Mouse (Mus musculus): ENCODE data around the gene Pnrc1.
A peak's percentile ranks its signal among the peaks of the same experiment; 100 is the strongest.

The Pnrc1 gene

GRCm38 (mm10) chr4:33270386-33271314, 19.3 kb downstream of the Pnrc1 start:
- no peak for DNase-seq (ENCODE audit: low read depth, low spot score)

DNA sequence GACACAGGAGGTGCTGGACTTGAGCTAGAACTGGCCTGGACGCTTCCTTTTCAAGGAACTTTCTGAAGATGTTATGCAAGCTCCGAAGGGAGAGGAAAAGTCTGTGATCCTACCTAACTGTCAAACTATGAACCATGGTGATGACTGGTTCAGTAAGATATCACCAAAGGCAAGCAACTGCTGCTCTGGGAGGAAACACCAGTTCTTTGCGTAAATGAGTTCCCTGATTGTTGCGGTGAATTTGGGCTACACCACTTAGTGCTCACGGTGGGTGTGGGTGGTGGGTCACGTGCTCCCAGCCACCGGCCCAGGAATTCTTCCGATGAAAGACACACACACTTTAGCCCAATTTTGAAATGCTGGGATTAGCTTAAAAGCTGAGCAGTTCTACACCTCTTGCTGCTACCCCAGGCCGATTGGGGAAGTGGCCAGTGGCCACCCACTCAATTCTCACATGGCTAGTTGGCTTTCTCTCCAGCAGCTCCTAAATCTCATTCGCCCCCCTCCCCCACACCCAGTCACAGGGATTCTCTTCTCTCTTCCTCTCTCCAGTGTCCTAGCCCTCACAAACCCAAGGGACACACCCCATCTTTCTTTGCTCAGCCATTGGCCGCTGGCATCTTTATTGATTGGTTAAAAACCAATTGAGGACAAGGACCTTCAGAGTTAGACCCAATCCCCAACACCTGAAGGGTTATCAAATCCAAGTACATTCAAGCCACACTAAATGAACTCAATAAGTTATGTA, 24.8 kb downstream of the Pnrc1 start:
- DNase-seq (ENCODE audit: low read depth, low spot score) = no peak

DNA sequence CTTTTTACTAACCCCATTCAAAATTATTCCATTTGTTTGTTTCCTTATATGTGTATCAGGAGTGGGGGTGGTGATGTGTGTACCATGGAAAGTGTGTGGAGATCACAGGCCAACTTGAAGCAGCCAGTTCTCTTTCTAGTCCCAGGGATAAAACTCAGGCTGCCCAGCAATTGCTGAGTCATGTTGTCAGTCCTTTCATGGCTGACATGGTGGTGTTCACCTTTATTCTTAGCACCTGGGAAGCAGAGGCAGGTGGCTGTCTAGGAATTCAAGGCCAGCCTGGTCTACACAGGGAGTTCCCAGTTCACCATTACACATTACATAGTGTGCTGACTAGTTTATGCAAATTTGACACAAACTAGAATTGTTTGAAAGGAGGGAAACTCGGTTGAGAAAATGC, 27.1 kb downstream of the Pnrc1 start:
- no peak for DNase-seq (ENCODE audit: low read depth, low spot score)

DNA sequence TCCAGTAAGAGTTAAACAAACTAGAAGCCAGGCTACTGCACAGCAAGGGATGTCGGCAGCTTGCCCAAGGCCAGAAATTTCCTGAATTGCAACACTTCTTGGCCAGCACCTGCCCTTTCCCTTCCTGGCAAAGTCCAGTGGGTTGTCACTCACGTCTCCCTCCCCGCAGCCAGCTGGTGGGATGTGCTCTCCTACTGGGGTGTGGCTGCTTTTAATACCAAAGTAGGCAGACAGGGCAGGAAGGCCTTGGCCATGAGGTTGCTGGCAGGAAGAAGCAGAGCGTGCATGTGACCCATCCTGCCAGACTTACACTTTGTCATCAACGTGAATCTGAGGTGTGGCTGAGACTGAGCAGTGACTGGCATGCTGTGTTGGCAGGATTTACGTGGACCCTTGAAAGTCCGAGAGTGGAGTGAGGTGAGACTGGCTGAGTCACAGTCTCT, 28.6 kb downstream of the Pnrc1 start:
- DNase-seq (ENCODE audit: low read depth, low spot score) = no peak

DNA sequence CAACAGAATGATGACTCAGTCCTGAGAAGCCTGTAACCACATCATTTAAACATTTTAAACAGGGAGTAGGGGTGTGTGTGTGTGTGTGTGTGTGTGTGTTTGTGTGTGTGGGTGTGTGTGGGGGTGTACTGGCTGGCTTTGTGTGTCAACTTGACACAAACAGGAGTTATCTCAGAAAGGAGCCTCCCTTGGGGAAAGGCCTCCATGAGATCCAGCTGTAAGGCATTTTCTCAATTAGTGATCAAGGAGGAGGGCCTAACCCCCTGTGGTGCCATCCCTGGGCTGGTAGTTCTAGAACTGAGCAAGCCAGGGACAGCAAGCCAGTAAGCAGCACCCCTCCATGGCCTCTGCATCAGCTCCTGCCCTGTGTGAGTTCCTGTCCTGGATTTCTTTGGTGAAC, 29.7 kb downstream of the Pnrc1 start:
- no peak for DNase-seq (ENCODE audit: low read depth, low spot score)

DNA sequence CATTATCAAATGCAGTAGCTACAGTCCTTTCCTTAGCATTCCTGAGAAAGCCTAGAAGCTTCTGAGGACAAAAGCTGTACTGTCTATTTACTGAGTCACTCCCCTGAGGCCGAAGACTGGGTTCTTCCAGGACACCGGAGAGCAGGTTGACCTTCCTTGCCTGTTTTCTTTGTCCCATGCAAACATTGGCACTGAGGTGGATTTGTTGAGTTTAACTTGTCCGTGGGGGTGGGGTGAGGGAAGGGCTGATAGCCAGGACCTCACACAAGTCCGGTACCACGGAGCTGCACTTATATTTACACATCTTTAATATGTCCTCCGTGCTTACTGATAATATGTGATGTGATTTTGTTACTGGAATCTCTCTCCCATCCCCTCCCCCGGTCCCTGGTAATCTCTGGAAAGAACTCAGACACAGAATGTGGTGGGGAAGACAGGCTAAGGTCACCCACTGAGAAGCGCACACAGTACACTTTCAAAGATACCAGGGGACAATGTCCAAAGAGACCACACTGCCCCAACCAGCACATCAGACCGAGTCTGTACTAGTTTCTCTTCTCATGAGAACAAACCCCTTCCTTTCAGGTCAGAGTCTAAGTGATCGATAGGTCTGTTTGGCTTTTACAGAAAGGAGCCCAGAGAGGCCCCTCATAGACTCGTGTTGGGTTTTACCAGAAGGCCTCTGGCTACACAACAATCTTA, 32.5 kb downstream of the Pnrc1 start:
- DNase-seq (ENCODE audit: low read depth, low spot score) = no peak

DNA sequence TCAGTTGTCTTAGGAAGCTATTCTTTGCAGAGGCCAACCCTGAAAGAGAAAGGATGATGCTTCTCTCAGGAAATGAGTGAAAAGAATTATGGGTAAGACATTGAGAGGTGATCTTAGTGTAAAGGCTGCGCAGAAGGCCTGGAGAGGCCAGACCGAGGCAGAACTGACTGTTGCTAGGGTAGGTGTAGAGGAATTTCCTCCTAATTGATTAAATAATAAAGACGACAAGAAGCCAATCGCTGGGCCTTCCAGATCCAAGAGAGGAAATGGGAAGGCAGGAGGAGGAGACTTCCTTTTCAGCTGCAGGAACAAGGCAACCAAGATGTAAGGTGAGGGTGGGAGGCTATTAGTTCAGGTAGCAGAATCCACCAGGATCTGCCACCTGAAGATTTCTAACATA, 35.3 kb downstream of the Pnrc1 start:
- no peak for DNase-seq (ENCODE audit: low read depth, low spot score)

- no peak for DNase-seq (ENCODE audit: low read depth, low spot score)
Observed at GRCm38 (mm10) chr4:33250867-33251266, 39.1 kb downstream of the Pnrc1 start.

- DNase-seq (ENCODE audit: low read depth, low spot score) = no peak
Observed at GRCm38 (mm10) chr4:33249716-33250230, 40.2 kb downstream of the Pnrc1 start.

GRCm38 (mm10) chr4:33248915-33249314, 41.0 kb downstream of the Pnrc1 start:
- DNase-seq (ENCODE audit: low read depth, low spot score) = no peak

- peak; percentile 99 for DNase-seq (ENCODE audit: low read depth, low spot score)
Observed at GRCm38 (mm10) chr4:33248062-33248889, 41.7 kb downstream of the Pnrc1 start.

DNA sequence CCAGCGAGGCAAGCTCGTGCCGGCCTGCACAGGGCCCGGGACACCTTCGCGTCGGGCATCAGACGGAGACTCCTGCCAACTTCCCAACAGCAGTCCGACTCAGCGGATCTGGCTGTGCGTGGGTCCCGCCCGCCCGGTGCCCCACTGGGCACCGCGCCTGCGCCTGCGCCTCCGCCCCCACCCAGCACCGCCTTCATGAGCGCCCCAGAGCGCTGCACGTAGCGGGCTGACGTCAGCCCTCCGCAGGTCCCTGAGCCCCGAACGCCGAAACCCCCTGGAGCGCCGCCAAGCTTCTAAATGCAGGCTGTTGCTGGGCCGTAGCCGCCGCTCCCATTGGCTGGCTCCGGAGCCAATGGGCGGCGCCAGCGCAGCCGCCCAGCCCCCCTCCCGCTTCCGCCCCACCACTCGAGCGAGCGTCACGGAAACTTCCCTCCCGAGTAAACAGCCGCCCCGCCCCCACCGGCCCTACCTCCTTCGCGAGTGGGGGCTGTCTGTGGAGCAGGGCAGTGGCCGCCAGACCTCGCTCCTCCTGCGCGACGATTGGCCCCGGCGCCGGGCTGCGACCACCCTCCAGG, 42.4 kb downstream of the Pnrc1 start:
- peak; percentile 97 for DNase-seq (ENCODE audit: low read depth, low spot score)

DNA sequence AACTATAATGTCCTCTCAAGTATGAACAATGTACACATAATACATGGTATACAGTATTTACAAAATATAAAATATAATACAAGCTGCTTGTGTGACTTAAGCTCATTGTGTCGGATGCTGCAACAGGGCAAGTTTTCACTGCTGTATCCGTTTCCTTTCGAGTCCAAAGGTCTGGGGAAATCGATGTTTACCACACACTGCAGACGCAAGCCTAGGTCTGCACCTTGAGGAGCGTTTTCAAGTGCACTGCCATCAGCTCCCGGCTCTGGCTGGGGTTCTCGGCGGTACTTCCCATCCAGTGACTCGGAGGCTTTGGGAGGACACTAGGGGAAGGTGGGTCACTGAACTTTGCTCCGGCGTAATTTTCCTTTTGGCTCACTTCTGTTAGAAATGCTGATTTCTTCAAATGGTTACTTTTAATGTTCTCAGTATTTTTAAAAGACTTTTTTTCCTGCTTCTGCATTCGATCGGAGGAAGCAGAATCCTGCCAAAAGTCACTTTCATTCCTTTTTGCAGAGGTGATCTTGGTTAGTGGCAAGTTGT, 44.0 kb downstream of the Pnrc1 start:
- no peak for DNase-seq (ENCODE audit: low read depth, low spot score)

- no peak for DNase-seq (ENCODE audit: low read depth, low spot score)
Observed at GRCm38 (mm10) chr4:33243921-33244320, 46.0 kb downstream of the Pnrc1 start.

- no peak for DNase-seq (ENCODE audit: low read depth, low spot score)
Observed at GRCm38 (mm10) chr4:33243016-33243758, 46.8 kb downstream of the Pnrc1 start.

DNA sequence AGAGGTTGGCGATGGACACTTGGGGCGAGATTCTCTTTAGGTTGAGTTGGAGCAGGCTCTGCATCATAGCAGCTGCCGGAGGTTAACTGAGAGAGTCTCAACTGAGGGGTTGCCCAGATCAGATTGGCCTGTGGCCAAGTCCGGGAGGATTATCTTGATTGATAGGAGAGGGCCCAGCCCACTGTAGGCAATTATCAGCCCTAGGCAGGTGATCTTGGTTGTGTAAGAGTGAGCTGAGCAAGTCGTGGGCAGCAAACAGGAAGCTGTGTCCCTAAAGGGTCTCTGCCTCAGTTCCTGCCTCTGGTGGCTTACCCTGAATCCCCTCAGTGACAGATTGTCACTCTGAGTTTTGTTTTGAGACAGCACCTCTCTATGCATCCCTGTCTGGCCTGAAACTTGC, 47.4 kb downstream of the Pnrc1 start:
- no peak for DNase-seq (ENCODE audit: low read depth, low spot score)

DNA sequence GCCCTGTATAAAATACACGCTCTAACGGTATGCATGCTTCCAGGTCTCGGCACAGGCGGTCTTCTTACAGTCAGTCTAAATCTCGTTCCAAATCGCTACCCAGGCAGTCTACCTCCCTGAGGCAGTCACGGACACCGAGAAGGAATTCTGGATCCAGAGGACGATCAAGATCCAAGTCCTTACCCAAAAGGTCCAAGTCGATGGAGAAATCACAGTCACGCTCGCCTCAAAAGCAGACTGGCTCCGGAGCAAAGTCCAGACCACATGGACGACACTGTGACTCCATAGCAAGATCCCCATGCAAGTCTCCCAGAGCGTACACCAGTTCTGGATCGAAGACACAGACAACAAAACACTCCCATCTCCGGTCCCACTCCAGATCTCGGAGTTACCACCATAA, 59.1 kb downstream of the Pnrc1 start:
- DNase-seq (ENCODE audit: low read depth, low spot score) = no peak

DNA sequence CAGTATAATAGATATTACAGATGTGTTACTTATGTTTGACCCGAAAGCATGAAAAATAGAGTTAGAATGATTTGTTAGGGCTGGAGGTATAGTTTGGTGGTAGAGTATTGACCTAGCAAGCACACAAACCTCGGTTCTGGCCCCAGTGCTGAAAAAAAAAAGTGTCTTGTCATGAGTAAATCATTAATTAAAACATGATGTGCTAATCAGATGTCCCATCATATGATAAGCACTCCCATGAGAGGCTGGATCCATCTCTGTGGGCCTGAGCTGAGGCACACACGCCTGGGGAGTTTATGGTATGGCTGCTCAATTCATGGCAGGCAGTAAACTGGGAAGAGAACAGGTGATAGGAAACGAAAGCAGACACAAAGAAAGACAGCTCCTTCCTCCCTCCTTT, 60.3 kb downstream of the Pnrc1 start:
- no peak for DNase-seq (ENCODE audit: low read depth, low spot score)

DNA sequence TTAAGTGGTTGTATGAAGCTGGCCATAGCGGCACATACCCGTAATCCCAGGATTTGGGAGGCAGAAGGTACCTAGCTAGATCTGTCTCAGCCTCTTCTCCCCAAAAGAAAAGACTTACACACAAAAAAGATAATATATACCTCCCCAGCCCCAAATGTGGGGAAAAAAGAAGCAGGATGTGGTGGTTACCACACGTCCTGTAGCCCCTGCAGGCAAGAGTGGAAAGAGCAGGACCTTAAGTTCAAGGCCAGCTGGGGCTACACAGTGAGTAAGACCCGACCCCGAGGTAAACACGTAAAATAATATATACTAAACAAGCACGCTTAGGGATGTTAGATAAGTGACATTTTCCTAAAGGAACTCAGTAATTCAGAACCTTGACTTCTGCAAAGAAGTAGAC, 62.8 kb downstream of the Pnrc1 start:
- DNase-seq (ENCODE audit: low read depth, low spot score) = no peak
